Mouse (Mus musculus): ENCODE results near the gene Pou2f1.

DNA sequence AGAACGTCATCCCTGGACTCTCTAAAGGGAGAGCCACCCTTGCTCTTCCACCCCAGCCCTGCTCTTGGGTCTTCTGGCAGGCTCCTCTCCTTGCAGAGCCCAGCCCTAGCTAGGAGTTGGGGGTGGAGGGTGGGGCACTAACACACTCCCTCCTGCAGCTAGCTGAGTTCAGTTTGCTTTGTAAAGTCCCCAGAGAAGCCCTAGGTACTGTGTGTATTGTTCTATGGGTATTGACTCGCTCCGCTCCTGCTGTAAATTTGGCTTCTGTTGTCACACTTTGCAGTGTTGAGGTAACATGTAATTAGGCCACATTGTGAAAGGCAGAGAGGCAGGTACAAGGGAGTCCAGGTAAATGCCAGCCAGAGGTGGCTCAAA is 141.3 kb downstream of the Pou2f1 start:
- TF ChIP-seq CTCF (IDR thresholded peaks at IDR 0.05; ENCODE audit: borderline replicate concordance, extremely low read depth, insufficient read depth, insufficient read length) = no peak
- no peak for TF ChIP-seq POLR2A (IDR thresholded peaks at IDR 0.05; ENCODE audit: borderline replicate concordance, extremely low read depth, insufficient read depth, insufficient read length, poor library complexity, severe bottlenecking)
